Mouse (Mus musculus): ENCODE data around the gene Kif26b. TPM values are rescaled to one million over a fixed set of nuclear protein-coding genes. Genes with fewer than 3 reads are reported as not detected.

Kif26b gene
- total and polyA plus RNA-seq, 3 experiments: 0.04 to 0.16 TPM; not detected in 1

GRCm38 (mm10) chr1:178736931-178737330, 208.0 kb downstream of the Kif26b start:
- H3K9me3 ChIP-seq (replicated peaks): 0 out of 2 replicates have a peak, but pooled peaks cover 2% of the 10 kb centered on the region
- no peak for TF ChIP-seq GATA1 (IDR thresholded peaks at IDR 0.05; ENCODE audit: borderline replicate concordance, low read length)
- TF ChIP-seq POLR2AphosphoS5 (IDR thresholded peaks at IDR 0.05; ENCODE audit: insufficient replicate concordance, low read depth, low read length): no peak
- TF ChIP-seq CTCF (IDR thresholded peaks at IDR 0.05; ENCODE audit: low read depth, low read length): no peak
- no peak for TF ChIP-seq TAL1 (conservative IDR thresholded peaks at IDR 0.05; ENCODE audit: low read depth, low read length)
- no peak for TF ChIP-seq GATA2 (IDR thresholded peaks at IDR 0.05; ENCODE audit: borderline replicate concordance, low read depth, low read length)
- H3K27me3 ChIP-seq (ENCODE audit: insufficient read depth, low read length): peaks cover 31% of the 10 kb centered on the region
- H3K4me1 ChIP-seq (ENCODE audit: insufficient read depth, low read depth, low read length): no peaks in the 10 kb centered on the region
- no peak for ATAC-seq (ENCODE audit: extremely low read depth, insufficient number of reproducible peaks, low FRiP score, poor library complexity, severe bottlenecking)
- no peaks in the 10 kb centered on the region for H3K36me3 ChIP-seq (replicated peaks)
- H3K4me3 ChIP-seq (ENCODE audit: low read depth, low read length): no peak overlapping the region
- no peak for DNase-seq (ENCODE audit: low spot score)

DNA sequence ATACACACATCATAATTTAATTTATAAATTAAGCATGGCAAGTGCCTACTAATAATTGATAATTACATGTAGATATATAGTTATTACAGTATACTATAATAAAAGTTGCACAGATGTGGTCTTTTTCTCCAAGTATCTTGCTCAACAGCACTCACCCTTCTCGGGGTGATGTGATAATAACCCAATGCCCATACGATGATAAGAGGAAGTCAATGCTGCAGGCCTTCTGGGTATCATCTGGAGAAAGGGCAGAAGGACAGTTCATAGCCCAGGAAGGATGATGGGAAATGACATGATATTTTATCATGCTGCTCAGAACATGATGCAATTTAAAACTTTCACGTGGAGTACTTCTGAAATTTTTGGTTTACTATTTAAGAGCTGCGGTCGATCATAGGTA, 214.9 kb downstream of the Kif26b start:
- DNase-seq (ENCODE audit: low spot score): no peak
- Histone ChIP-seq H3K27me3 (ENCODE audit: insufficient read depth, low read length) (peaks cover 18% of the 10 kb centered on the region; the same call in 1 of the 2 replicates), H3K4me3 (ENCODE audit: low read depth, low read length) (no peak overlapping the region), H3K36me3 (replicated peaks) (no peaks in the 10 kb centered on the region), H3K4me1 (ENCODE audit: insufficient read depth, low read depth, low read length) (peaks cover 6% of the 10 kb centered on the region), H3K9me3 (replicated peaks) (peaks cover 3% of the 10 kb centered on the region; the same call in 1 of the 2 replicates)
- no peak for TF ChIP-seq POLR2AphosphoS5 (IDR thresholded peaks at IDR 0.05; ENCODE audit: insufficient replicate concordance, low read depth, low read length)
- TF ChIP-seq CTCF (IDR thresholded peaks at IDR 0.05; ENCODE audit: low read depth, low read length): no peak
- TF ChIP-seq GATA2 (IDR thresholded peaks at IDR 0.05; ENCODE audit: borderline replicate concordance, low read depth, low read length): no peak
- no peak for TF ChIP-seq GATA1 (IDR thresholded peaks at IDR 0.05; ENCODE audit: borderline replicate concordance, low read length)
- no peak for TF ChIP-seq TAL1 (conservative IDR thresholded peaks at IDR 0.05; ENCODE audit: low read depth, low read length)
- ATAC-seq (ENCODE audit: extremely low read depth, insufficient number of reproducible peaks, low FRiP score, poor library complexity, severe bottlenecking): no peak

GRCm38 (mm10) chr1:178744526-178744925, 215.6 kb downstream of the Kif26b start:
- no peak for ATAC-seq (ENCODE audit: extremely low read depth, insufficient number of reproducible peaks, low FRiP score, poor library complexity, severe bottlenecking)

GRCm38 (mm10) chr1:178744961-178745360, 216.0 kb downstream of the Kif26b start:
- DNase-seq (ENCODE audit: low spot score) (no peak), ATAC-seq (ENCODE audit: extremely low read depth, insufficient number of reproducible peaks, low FRiP score, poor library complexity, severe bottlenecking) (no peak)
- Histone ChIP-seq H3K9me3 (replicated peaks) (peaks cover 5% of the 10 kb centered on the region; the same call in 1 of the 2 replicates), H3K27me3 (ENCODE audit: insufficient read depth, low read length) (peaks cover 16% of the 10 kb centered on the region; the same call in 1 of the 2 replicates), H3K4me1 (ENCODE audit: insufficient read depth, low read depth, low read length) (peaks cover 6% of the 10 kb centered on the region), H3K4me3 (ENCODE audit: low read depth, low read length) (no peak overlapping the region), H3K36me3 (replicated peaks) (no peaks in the 10 kb centered on the region)
- TF ChIP-seq CTCF (IDR thresholded peaks at IDR 0.05; ENCODE audit: low read depth, low read length) (no peak), TAL1 (conservative IDR thresholded peaks at IDR 0.05; ENCODE audit: low read depth, low read length) (no peak), GATA1 (IDR thresholded peaks at IDR 0.05; ENCODE audit: borderline replicate concordance, low read length) (no peak), POLR2AphosphoS5 (IDR thresholded peaks at IDR 0.05; ENCODE audit: insufficient replicate concordance, low read depth, low read length) (no peak), GATA2 (IDR thresholded peaks at IDR 0.05; ENCODE audit: borderline replicate concordance, low read depth, low read length) (no peak)

More at GRCm38 (mm10) chr1:178744526-178744925, 215.6 kb downstream of the Kif26b start:
- Histone ChIP-seq H3K9me3 (replicated peaks) (peaks cover 5% of the 10 kb centered on the region; the same call in 1 of the 2 replicates), H3K36me3 (replicated peaks) (no peaks in the 10 kb centered on the region), H3K27me3 (ENCODE audit: insufficient read depth, low read length) (peaks cover 16% of the 10 kb centered on the region; the same call in 1 of the 2 replicates), H3K4me3 (ENCODE audit: low read depth, low read length) (no peak overlapping the region), H3K4me1 (ENCODE audit: insufficient read depth, low read depth, low read length) (peaks cover 6% of the 10 kb centered on the region)
- TF ChIP-seq GATA1 (IDR thresholded peaks at IDR 0.05; ENCODE audit: borderline replicate concordance, low read length) (no peak), GATA2 (IDR thresholded peaks at IDR 0.05; ENCODE audit: borderline replicate concordance, low read depth, low read length) (no peak), TAL1 (conservative IDR thresholded peaks at IDR 0.05; ENCODE audit: low read depth, low read length) (no peak), CTCF (IDR thresholded peaks at IDR 0.05; ENCODE audit: low read depth, low read length) (no peak), POLR2AphosphoS5 (IDR thresholded peaks at IDR 0.05; ENCODE audit: insufficient replicate concordance, low read depth, low read length) (no peak)
- no peak for DNase-seq (ENCODE audit: low spot score)

DNA sequence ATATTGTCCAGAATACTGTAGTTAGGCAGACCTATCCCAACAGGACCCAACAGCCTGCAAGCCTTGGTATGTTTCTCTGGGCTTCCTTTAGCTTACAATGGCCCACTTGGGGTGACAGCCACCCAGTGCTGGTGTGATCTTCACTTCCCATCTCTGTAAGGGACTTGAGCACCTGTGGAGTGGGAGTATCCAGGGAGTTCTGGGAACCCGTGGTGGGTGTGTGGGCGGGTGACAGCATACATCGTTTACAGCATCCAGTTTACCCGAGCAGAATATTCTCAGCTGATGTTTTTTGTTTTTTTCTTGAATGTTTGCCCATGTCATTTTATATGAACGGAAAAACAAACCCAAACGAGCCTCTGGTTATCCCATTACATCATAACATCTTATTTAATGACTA, 216.5 kb downstream of the Kif26b start:
- ATAC-seq (ENCODE audit: extremely low read depth, insufficient number of reproducible peaks, low FRiP score, poor library complexity, severe bottlenecking): no peak
- H3K4me3 ChIP-seq (ENCODE audit: low read depth, low read length): no peak overlapping the region
- DNase-seq (ENCODE audit: low spot score): no peak
- H3K4me1 ChIP-seq (ENCODE audit: insufficient read depth, low read depth, low read length): peaks cover 6% of the 10 kb centered on the region
- peaks cover 5% of the 10 kb centered on the region; the same call in 1 of the 2 replicates for H3K9me3 ChIP-seq (replicated peaks)
- H3K36me3 ChIP-seq (replicated peaks): no peaks in the 10 kb centered on the region
- TF ChIP-seq CTCF (IDR thresholded peaks at IDR 0.05; ENCODE audit: low read depth, low read length) (no peak), POLR2AphosphoS5 (IDR thresholded peaks at IDR 0.05; ENCODE audit: insufficient replicate concordance, low read depth, low read length) (no peak), GATA2 (IDR thresholded peaks at IDR 0.05; ENCODE audit: borderline replicate concordance, low read depth, low read length) (no peak), GATA1 (IDR thresholded peaks at IDR 0.05; ENCODE audit: borderline replicate concordance, low read length) (no peak), TAL1 (conservative IDR thresholded peaks at IDR 0.05; ENCODE audit: low read depth, low read length) (no peak)
- H3K27me3 ChIP-seq (ENCODE audit: insufficient read depth, low read length): peaks cover 15% of the 10 kb centered on the region; the same call in 1 of the 2 replicates

DNA sequence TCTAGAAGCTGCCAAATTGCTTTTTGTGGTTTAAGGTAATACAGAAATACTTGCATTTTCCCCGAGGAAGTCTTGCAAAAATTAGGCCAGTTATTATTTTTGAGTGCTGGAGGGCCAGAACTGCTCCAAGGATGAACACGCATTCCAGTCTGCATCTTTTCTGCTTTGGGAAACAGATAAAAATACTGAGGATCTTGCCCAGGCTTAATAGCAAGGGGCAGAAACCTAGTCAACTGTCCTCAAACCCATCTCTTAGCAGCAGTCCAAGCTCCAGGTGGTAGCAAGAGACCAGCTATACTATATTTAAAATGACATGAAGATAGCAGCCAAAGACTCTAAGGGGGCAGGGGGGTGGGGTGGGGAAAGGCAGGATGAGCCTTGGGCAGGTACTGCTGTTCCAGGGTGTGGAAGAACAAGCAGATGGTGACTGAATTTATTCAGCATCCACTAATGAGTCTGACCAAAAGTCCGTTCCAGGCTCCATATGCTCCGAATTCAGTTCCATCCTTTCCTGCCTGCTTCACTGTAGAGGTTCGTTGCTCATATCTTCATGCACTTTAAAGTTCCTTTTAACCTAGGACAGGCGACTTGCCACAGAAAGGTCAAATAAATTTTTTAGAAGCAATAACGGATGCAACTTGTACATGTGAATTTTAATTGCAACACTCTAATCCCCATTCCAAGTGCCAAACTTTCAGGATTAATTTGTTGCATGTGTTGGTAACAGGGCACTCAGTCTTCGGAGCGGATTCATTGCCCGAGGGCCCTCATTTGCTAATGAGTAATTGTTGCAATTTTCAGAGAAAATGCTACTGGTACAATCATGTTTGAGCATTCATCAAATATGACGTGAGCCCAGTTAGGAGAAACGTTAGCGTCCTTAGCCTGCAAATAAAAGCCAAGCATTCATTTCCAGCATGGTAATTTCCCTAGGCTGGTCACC, 218.6 kb downstream of the Kif26b start:
- H3K4me3 ChIP-seq (ENCODE audit: low read depth, low read length): no peak overlapping the region

More for the DNA sequence above, 218.6 kb downstream of the Kif26b start:
- no peaks in the 10 kb centered on the region for H3K36me3 ChIP-seq (replicated peaks)
- 0 out of 2 replicates have a peak, but pooled peaks cover 9% of the 10 kb centered on the region for H3K27me3 ChIP-seq (ENCODE audit: insufficient read depth, low read length)
- ATAC-seq (ENCODE audit: extremely low read depth, insufficient number of reproducible peaks, low FRiP score, poor library complexity, severe bottlenecking) (no peak), DNase-seq (ENCODE audit: low spot score) (no peak)
- H3K9me3 ChIP-seq (replicated peaks): peaks cover 5% of the 10 kb centered on the region
- peaks cover 6% of the 10 kb centered on the region for H3K4me1 ChIP-seq (ENCODE audit: insufficient read depth, low read depth, low read length)
- TF ChIP-seq GATA1 (IDR thresholded peaks at IDR 0.05; ENCODE audit: borderline replicate concordance, low read length) (no peak), CTCF (IDR thresholded peaks at IDR 0.05; ENCODE audit: low read depth, low read length) (no peak), POLR2AphosphoS5 (IDR thresholded peaks at IDR 0.05; ENCODE audit: insufficient replicate concordance, low read depth, low read length) (no peak), GATA2 (IDR thresholded peaks at IDR 0.05; ENCODE audit: borderline replicate concordance, low read depth, low read length) (no peak), TAL1 (conservative IDR thresholded peaks at IDR 0.05; ENCODE audit: low read depth, low read length) (no peak)

All from G1E (cell line).